11 mouse cellular contexts compared by ENCODE assay signal in genomic region chr19:38482406-38483181, GRCm38 (mm10). TPM values are rescaled to one million over a fixed set of nuclear protein-coding genes. Genes with fewer than 3 reads are reported as not detected.
DNase-seq lines count a peak whose midpoint lies in the region; ATAC-seq and TF ChIP-seq lines count a peak whose summit lies in the region.
"Had no signal": no experiment of that assay in that cellular context is flagged by ENCODE, and none has a peak within 500 bp of the region (broad histone marks: within the 10 kb centered on the region; RNA-seq: fewer than 3 reads in every experiment).

No protein-coding gene starts in this region.

- intact Hi-C loops in heart, postnatal 10 days (cut with DNase I): loop anchor here (5.0 kb wide), 1 partner anchor 50 kb away; no protein-coding TSS in a partner anchor

- no peak for TF ChIP-seq CTCF in midbrain, postnatal 0 days (IDR thresholded peaks at IDR 0.05)

- 0 out of 2 replicates have a peak, but pooled peaks cover 4% of the 10 kb centered on the region for H3K27me3 ChIP-seq in heart, embryonic 13.5 days (replicated peaks)
- H3K27me3 ChIP-seq in embryonic facial prominence, embryonic 11.5 days (ENCODE audit: control insufficient read depth, insufficient read depth, low read length): no peaks in the 10 kb centered on the region; the same call in 1 of the 2 replicates
- peaks cover 22% of the 10 kb centered on the region for H3K27me3 ChIP-seq in hindbrain, embryonic 15.5 days
- H3K27me3 ChIP-seq in midbrain, postnatal 0 days (ENCODE audit: insufficient read depth, low read length): peaks cover 7% of the 10 kb centered on the region

- no peak for DNase-seq in heart, postnatal 10 days
- no peak for DNase-seq in embryonic facial prominence, embryonic 11.5 days (ENCODE audit: low spot score)
- DNase-seq in midbrain, postnatal 0 days (ENCODE audit: low spot score): no peak
- DNase-seq in right cerebral cortex, postnatal 25 days: no peak
- DNase-seq in adrenal gland, postnatal 36 days: no peak
- DNase-seq: adrenal gland, adult 8-10 months; kidney, adult 11 months had no signal

- H3K4me2 ChIP-seq in heart, embryonic 13.5 days: peak overlapping the region; percentile 82
- 0 out of 2 replicates have a peak overlapping the region, but pooled peaks have one; percentile 8 for H3K4me2 ChIP-seq in embryonic facial prominence, embryonic 11.5 days (ENCODE audit: low read depth, low read length)
- peak overlapping the region; percentile 98 for H3K4me2 ChIP-seq in hindbrain, embryonic 15.5 days
- peak overlapping the region; percentile 97 for H3K4me2 ChIP-seq in midbrain, postnatal 0 days (ENCODE audit: low read depth, low read length, poor library complexity, severe bottlenecking)

- WGBS in heart, embryonic 13.5 days: 29% methylated on average over 19 of the region's 19 CpGs
- WGBS in embryonic facial prominence, embryonic 11.5 days: 22% methylated on average over 19 of the region's 19 CpGs
- WGBS in hindbrain, embryonic 15.5 days: 21% methylated on average over 19 of the region's 19 CpGs
- WGBS in midbrain, postnatal 0 days: 15% methylated on average over 19 of the region's 19 CpGs

- H3K36me3 ChIP-seq in heart, embryonic 13.5 days: no peaks in the 10 kb centered on the region
- H3K36me3 ChIP-seq in embryonic facial prominence, embryonic 11.5 days (replicated peaks; ENCODE audit: control insufficient read depth, insufficient read depth, low read depth, low read length): no peaks in the 10 kb centered on the region
- no peaks in the 10 kb centered on the region for H3K36me3 ChIP-seq in hindbrain, embryonic 15.5 days
- no peaks in the 10 kb centered on the region for H3K36me3 ChIP-seq in midbrain, postnatal 0 days (ENCODE audit: insufficient read depth, low read length)

- H3K27ac ChIP-seq in heart, embryonic 13.5 days (replicated peaks): peak overlapping the region; percentile 25; the same call in 1 of the 2 replicates
- no peak overlapping the region for H3K27ac ChIP-seq in embryonic facial prominence, embryonic 11.5 days (replicated peaks; ENCODE audit: low read depth, low read length)
- no peak overlapping the region for H3K27ac ChIP-seq in hindbrain, embryonic 15.5 days (replicated peaks)
- no peak overlapping the region for H3K27ac ChIP-seq in midbrain, postnatal 0 days (ENCODE audit: low read depth, low read length)
- H3K27ac ChIP-seq: liver, embryonic 14.5 days had no signal

- peak overlapping the region; percentile 72 for H3K4me3 ChIP-seq in heart, embryonic 13.5 days
- H3K4me3 ChIP-seq in embryonic facial prominence, embryonic 11.5 days (ENCODE audit: low read depth, low read length): no peak overlapping the region
- H3K4me3 ChIP-seq in hindbrain, embryonic 15.5 days: peak overlapping the region; percentile 62
- peak overlapping the region; percentile 64 for H3K4me3 ChIP-seq in midbrain, postnatal 0 days (ENCODE audit: low read depth, low read length)

- H3K4me1 ChIP-seq in heart, embryonic 13.5 days: peaks cover 71% of the 10 kb centered on the region
- no peaks in the 10 kb centered on the region for H3K4me1 ChIP-seq in embryonic facial prominence, embryonic 11.5 days (ENCODE audit: control insufficient read depth, insufficient read depth, low read length)
- H3K4me1 ChIP-seq in hindbrain, embryonic 15.5 days (replicated peaks): peaks cover 47% of the 10 kb centered on the region
- no peaks in the 10 kb centered on the region for H3K4me1 ChIP-seq in midbrain, postnatal 0 days (ENCODE audit: insufficient read depth, low read length)

- no peaks in the 10 kb centered on the region for H3K9me3 ChIP-seq in heart, embryonic 13.5 days
- no peaks in the 10 kb centered on the region for H3K9me3 ChIP-seq in embryonic facial prominence, embryonic 11.5 days (replicated peaks; ENCODE audit: control insufficient read depth, low read length)
- no peaks in the 10 kb centered on the region for H3K9me3 ChIP-seq in hindbrain, embryonic 15.5 days
- no peaks in the 10 kb centered on the region for H3K9me3 ChIP-seq in midbrain, postnatal 0 days (ENCODE audit: low read length)

- H3K9ac ChIP-seq in heart, embryonic 13.5 days: peak overlapping the region; percentile 83
- no peak overlapping the region for H3K9ac ChIP-seq in embryonic facial prominence, embryonic 11.5 days (replicated peaks; ENCODE audit: low read length)
- 0 out of 2 replicates have a peak overlapping the region, but pooled peaks have one; percentile 13 for H3K9ac ChIP-seq in hindbrain, embryonic 15.5 days
- no peak overlapping the region for H3K9ac ChIP-seq in midbrain, postnatal 0 days (replicated peaks; ENCODE audit: low read length, poor library complexity, severe bottlenecking)
- H3K9ac ChIP-seq: liver, embryonic 14.5 days had no signal

- no peak for ATAC-seq in heart, embryonic 13.5 days (ENCODE audit: extremely low read depth, insufficient number of reproducible peaks, low FRiP score, low TSS enrichment)
- ATAC-seq in embryonic facial prominence, embryonic 11.5 days (replicated peaks; ENCODE audit: insufficient number of reproducible peaks, low FRiP score, low TSS enrichment, low read depth): no peak
- no peak for ATAC-seq in hindbrain, embryonic 15.5 days (ENCODE audit: low FRiP score, low read depth)
- no peak for ATAC-seq in midbrain, postnatal 0 days (ENCODE audit: low FRiP score)
- no peak for ATAC-seq in megakaryocyte-erythroid progenitor cell, adult 5-6 weeks (replicated peaks; ENCODE audit: low FRiP score, low TSS enrichment, poor library complexity, severe bottlenecking)

RNA-seq across cellular contexts. Expression of gene Plce1, which starts 1.7 kb away (rescaled TPM):
- 4.5 and 4.8 TPM in 2 replicates for polyA plus RNA-seq in heart, embryonic 13.5 days (2015; fragmentation: Nextera tagmentation; extraction: Ambion mirVana)
- total RNA-seq in heart, postnatal 10 days (2021): 10 to 100 TPM; 30.4 to 35.3 TPM
- 2.8 and 3.4 TPM in 2 replicates for polyA plus RNA-seq in embryonic facial prominence, embryonic 11.5 days (2014; fragmentation: Nextera tagmentation; extraction: Ambion mirVana)
- 4.2 and 5.0 TPM in 2 replicates for polyA plus RNA-seq in hindbrain, embryonic 15.5 days (2015; fragmentation: Nextera tagmentation; extraction: Ambion mirVana)
- 11.8 and 19.5 TPM in 2 replicates for total RNA-seq in midbrain, postnatal 0 days (2014; rRNA removed)
- polyA plus RNA-seq in midbrain, postnatal 0 days (2015; fragmentation: Nextera tagmentation; extraction: Ambion mirVana): 3.0 and 3.3 TPM in 2 replicates
- 1 to 10 TPM; 6.5 to 8.9 TPM for total RNA-seq in adrenal gland, postnatal 36 days (2021)
- total RNA-seq in megakaryocyte-erythroid progenitor cell, adult 5-6 weeks (2014; fragmentation: Nextera tagmentation): not detected in 2 replicates
- total RNA-seq in megakaryocyte-erythroid progenitor cell, adult 5-6 weeks (2017): not detected in 2 replicates

Comparison
In these comparisons a context has a peak if more than half of its experiments do, and no peak if none do; other contexts are left out.
1. H3K4me2 ChIP-seq: peak in every context shown above with its lines; median percentile 98 in hindbrain, embryonic 15.5 days; 97 in midbrain, postnatal 0 days; 82 in heart, embryonic 13.5 days; 8 in embryonic facial prominence, embryonic 11.5 days.
2. H3K9ac ChIP-seq: peak in heart, embryonic 13.5 days (single experiment) and hindbrain, embryonic 15.5 days (single experiment); none in embryonic facial prominence, embryonic 11.5 days (single experiment) and midbrain, postnatal 0 days (single experiment).
3. RNA of gene Plce1, which starts 1.7 kb away (total RNA-seq): 30.4 to 35.3 TPM in heart, postnatal 10 days, 11.8 to 19.5 TPM in midbrain, postnatal 0 days and 6.5 to 8.9 TPM in adrenal gland, postnatal 36 days; not detected in megakaryocyte-erythroid progenitor cell, adult 5-6 weeks; every median in the first group is over 4 times any median in the second.